15 mouse cellular contexts compared by ENCODE assay signal in genomic region chr5:149343610-149344527, GRCm38 (mm10).
"Had no signal": no experiment of that assay in that cellular context is flagged by ENCODE, and none has a peak within 500 bp of the region (broad histone marks: within the 10 kb centered on the region; RNA-seq: fewer than 3 reads in every experiment).

No protein-coding gene starts in this region.

- H3K27ac ChIP-seq: kidney, postnatal 0 days; limb, embryonic 12.5 days; liver, embryonic 13.5 days; lung, embryonic 15.5 days; macrophage; midbrain, embryonic 12.5 days; stomach, embryonic 15.5 days had no signal

- H3K9ac ChIP-seq: limb, embryonic 12.5 days; liver, embryonic 13.5 days; liver, postnatal 0 days; lung, embryonic 15.5 days; midbrain, embryonic 12.5 days; stomach, embryonic 15.5 days had no signal

- H3K36me3 ChIP-seq: limb, embryonic 12.5 days; liver, embryonic 13.5 days; lung, embryonic 15.5 days; midbrain, embryonic 12.5 days; stomach, embryonic 15.5 days had no signal

- ATAC-seq: liver, postnatal 0 days; midbrain, embryonic 16.5 days had no signal

- H3K4me3 ChIP-seq: limb, embryonic 12.5 days; liver, embryonic 13.5 days; lung, embryonic 15.5 days; midbrain, embryonic 12.5 days; stomach, embryonic 15.5 days had no signal

- H3K27me3 ChIP-seq: limb, embryonic 12.5 days; liver, embryonic 13.5 days; stomach, embryonic 15.5 days had no signal

- H3K4me1 ChIP-seq: liver, embryonic 13.5 days; lung, embryonic 15.5 days; stomach, embryonic 15.5 days had no signal

- DNase-seq: kidney, adult 2 months; kidney, postnatal 36 days; liver; liver, embryonic 13.5 days; liver, postnatal 0 days; lung, postnatal 14 days; right cerebral cortex, postnatal 14 days; thymus, postnatal 4 days had no signal

- H3K9me3 ChIP-seq: limb, embryonic 12.5 days; liver, embryonic 13.5 days; lung, embryonic 15.5 days; midbrain, embryonic 12.5 days; stomach, embryonic 15.5 days had no signal

- H3K4me2 ChIP-seq: limb, embryonic 12.5 days; liver, embryonic 13.5 days; lung, embryonic 15.5 days; midbrain, embryonic 12.5 days; stomach, embryonic 15.5 days had no signal
